Mouse (Mus musculus) cerebellum, adult 18-20 months (tissue): ENCODE data around the gene Apaf1.

ENCODE experiments used
- DNase-seq, 2 experiments: peaks; one replicate each; pipeline ENCODE4 v3.0.0; 2021

The Apaf1 gene

DNA sequence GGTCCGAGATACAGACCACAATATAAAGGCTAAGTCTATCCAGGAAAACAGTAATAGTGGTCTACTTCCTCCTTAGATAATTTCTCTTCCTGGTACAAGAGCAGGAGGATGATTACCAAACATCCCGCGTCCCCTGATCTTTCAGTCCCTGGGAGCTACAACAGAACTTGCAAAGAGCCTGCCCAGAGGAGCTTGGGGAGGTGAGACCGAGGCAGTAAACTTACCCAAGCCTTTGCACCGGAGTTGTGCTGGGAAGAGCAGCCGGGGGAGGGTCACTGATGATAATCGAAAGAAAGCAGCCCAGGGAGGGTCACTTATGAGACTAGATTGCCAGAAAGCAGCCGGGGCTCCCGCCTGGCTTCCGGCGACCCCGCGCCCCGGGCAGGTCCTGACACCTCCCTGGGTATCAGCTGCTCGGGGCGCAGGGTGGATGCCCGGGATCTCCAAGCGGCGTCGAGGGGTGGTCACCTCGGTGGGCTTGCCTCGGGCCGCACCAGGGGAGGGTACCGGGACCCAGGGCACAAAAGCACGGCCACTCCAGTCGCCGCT, 537 bp downstream of the Apaf1 start:
- no peak for DNase-seq

GRCm38 (mm10) chr10:91080540-91080939, 2.0 kb downstream of the Apaf1 start:
- DNase-seq: no peak

DNA sequence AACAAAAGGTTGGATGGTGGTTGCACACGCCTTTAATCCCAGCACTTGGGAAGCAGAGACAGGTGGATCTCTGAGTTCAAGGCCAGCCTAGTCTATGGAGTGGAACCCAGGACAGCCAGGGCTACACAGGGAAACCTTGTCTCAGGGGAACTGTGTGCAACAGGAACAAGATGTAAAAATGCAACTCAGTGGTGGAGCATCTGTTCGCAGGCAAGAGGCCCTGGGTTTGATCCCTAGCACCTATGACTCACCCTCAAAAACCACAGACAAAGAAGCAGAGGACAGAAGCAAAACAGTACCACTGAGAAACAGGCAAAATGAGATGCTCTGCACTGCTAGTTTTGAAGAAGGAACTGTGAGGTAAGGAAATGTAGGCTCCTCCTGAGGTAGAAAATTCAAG, 5.9 kb downstream of the Apaf1 start:
- no peak for DNase-seq

DNA sequence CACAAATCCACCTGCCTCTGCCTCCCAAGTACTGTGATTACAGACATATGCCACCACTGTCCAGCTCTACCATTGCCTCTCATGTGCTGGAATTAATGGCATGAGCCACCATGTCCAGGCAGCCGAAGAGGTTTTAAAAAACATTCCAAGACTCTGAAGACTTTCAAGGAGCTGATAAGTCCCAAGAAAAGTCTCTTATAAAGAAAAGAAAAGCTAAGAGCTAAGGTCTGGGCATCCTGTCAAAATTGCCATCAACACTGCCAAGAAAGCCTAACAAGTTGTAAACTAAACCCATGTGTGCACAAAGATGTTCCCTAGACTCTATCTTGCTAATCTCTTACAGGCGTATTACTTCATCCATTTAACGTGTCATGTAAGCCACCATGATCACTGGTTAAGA, 9.2 kb downstream of the Apaf1 start:
- DNase-seq: no peak

GRCm38 (mm10) chr10:91071768-91072167, 10.8 kb downstream of the Apaf1 start:
- no peak for DNase-seq

GRCm38 (mm10) chr10:91062355-91062754, 20.2 kb downstream of the Apaf1 start:
- no peak for DNase-seq

DNA sequence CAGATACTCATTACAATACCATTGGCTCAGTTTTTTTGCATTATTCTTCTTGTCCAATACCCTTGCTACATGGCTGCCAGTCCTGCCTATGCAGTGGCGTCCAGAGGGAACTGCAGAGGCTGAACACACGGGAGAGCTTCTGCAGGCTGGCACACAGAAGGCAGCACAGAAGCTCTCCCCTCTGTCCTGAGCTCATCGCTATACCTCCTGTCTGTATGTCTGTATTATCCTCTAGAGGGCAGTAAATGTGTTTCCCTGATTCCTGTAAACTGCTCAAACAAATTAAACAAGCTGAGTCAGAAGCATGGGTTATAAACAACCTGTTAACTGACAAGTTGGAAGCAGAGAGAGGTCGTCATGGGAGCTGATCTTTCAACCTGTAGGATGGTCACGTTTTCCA, 21.8 kb downstream of the Apaf1 start:
- no peak for DNase-seq

GRCm38 (mm10) chr10:91052734-91053133, 29.8 kb downstream of the Apaf1 start:
- no peak for DNase-seq

GRCm38 (mm10) chr10:91051156-91051555, 31.4 kb downstream of the Apaf1 start:
- no peak for DNase-seq

GRCm38 (mm10) chr10:91049696-91050095, 32.9 kb downstream of the Apaf1 start:
- DNase-seq: peak; percentile 48 to 56

GRCm38 (mm10) chr10:91033942-91034341, 48.6 kb downstream of the Apaf1 start:
- peak; percentile 77 to 82 for DNase-seq

- DNase-seq: peak; percentile 87 to 89
Observed at GRCm38 (mm10) chr10:91032399-91032798, 50.2 kb downstream of the Apaf1 start.

GRCm38 (mm10) chr10:91031176-91031575, 51.4 kb downstream of the Apaf1 start:
- DNase-seq: no peak

GRCm38 (mm10) chr10:91029002-91029539, 53.5 kb downstream of the Apaf1 start:
- DNase-seq: no peak

GRCm38 (mm10) chr10:91027964-91028363, 54.6 kb downstream of the Apaf1 start:
- DNase-seq: no peak

GRCm38 (mm10) chr10:91027468-91027867, 55.1 kb downstream of the Apaf1 start:
- DNase-seq: no peak

- DNase-seq: no peak
Observed at GRCm38 (mm10) chr10:91005858-91006538, 76.6 kb downstream of the Apaf1 start.

GRCm38 (mm10) chr10:91001421-91001820, 81.1 kb downstream of the Apaf1 start:
- peak; percentile 30 to 42 for DNase-seq

DNA sequence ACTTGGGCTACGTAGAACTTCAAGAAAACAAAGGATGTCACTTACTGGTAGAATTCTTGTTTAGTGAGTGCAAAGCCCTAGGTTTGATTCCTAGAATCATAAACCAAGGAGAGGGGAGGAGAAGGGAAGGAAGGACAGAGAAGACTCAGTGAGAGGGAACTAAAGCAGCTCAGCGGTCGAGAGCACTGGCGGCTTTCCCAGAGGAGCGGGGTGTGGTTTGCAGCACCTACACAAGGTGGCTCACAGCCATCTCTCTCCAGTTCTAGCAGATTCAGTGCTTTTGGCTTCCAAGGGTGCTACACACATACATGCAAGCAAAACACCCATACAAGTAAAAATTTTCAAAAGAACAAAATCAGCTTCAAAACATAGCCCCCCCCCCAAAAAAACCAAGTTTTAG, 82.7 kb downstream of the Apaf1 start:
- peak; percentile 11 to 17 for DNase-seq

DNA sequence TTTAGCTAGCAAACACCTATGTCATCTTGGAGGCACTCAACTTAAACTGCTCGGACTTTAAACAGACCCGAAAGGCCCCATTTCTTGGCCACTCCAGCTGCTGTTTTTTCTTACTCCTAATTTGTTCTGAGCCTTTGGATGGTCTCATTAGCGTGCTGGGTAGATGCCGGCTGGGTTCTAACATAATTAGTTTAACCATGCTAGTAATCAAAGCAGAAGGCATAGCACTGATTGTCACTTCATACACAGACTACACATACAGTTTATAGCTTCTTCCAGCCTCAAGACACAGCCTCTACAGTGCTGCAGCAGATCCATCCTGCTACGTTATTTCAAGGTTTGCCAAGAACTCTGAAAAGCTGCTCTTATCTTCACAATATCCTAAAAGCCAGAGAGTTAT, 88.7 kb downstream of the Apaf1 start:
- no peak for DNase-seq

- DNase-seq: no peak
Observed at GRCm38 (mm10) chr10:90992237-90992636, 90.3 kb downstream of the Apaf1 start.

DNA sequence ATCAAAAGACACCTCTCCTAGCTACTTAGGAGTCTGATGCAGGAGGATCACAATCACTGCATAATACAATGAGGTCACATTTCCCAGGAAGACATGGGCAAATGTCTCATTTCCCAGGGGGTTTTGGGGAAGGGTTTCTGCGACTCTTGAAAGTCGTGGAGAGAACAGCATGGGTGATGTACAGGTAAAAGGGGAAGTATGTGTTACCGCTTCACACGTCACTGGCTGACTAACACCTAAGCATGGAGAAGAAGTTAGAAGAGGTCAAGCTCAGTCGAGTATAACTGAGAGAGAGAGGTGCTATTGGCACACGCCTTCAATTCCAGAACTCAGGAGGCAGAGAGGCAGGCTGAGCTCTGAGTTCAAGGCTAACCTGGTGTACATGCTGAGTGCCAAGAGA, 92.2 kb downstream of the Apaf1 start:
- no peak for DNase-seq

DNA sequence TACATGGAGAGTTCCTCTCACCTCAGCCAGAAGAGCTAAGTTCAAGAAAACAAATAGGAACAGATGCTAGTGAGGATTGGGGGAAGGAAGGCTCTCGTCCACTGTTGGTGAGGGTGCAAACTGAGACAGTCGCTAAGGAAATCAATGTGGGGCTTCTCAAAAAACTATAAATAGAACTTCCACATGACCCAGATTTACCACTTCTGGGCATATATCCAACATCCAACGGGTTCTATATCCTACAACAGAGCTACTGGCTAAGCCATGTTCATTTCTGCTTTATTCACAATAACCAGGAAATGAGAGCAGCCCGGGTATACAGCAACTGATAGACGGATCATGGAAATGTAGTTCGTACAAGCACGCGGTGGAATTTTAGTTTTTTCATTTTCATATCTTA, 99.5 kb downstream of the Apaf1 start:
- no peak for DNase-seq

GRCm38 (mm10) chr10:90981811-90982210, 100.8 kb downstream of the Apaf1 start:
- DNase-seq: no peak

- DNase-seq: no peak
Observed at GRCm38 (mm10) chr10:90974491-90974890, 108.1 kb downstream of the Apaf1 start.
